Mouse (Mus musculus) embryonic facial prominence, embryonic 11.5 days (tissue): ENCODE results near the gene Fry. TPM values are rescaled to one million over a fixed set of nuclear protein-coding genes. Genes with fewer than 3 reads are reported as not detected.

Experiments
- ATAC-seq: fragments of 200-750 bp; cut with Nextera tagmentation; replicated peaks from 2 replicates; pipeline ENCODE4 v1.8.0; 2017; ENCODE audit warnings: low read depth; ENCODE audit not compliant: insufficient number of reproducible peaks, low FRiP score, low TSS enrichment
- DNase-seq: peaks from one replicate; pipeline ENCODE4 v3.0.0-alpha.2; 2015; ENCODE audit warnings: low spot score
- H3K27ac ChIP-seq: fragments of 300-500 bp; sonication (generic); replicated peaks from 2 replicates; pipeline ENCODE4 v1.5.1; 2014; ENCODE audit warnings: mild to moderate bottlenecking, low read depth, low read length, control low read depth
- H3K27me3 ChIP-seq: fragments of 300-500 bp; sonication (generic); 2 replicates; pipeline ENCODE4 v1.6.1; 2014; ENCODE audit warnings: mild to moderate bottlenecking, low read length, moderate library complexity, mixed read lengths; ENCODE audit not compliant: control insufficient read depth, insufficient read depth
- H3K36me3 ChIP-seq: fragments of 300-500 bp; sonication (generic); replicated peaks from 2 replicates; pipeline ENCODE4 v1.6.1; 2014; ENCODE audit warnings: low read depth, mild to moderate bottlenecking, low read length, moderate library complexity, mixed read lengths; ENCODE audit not compliant: control insufficient read depth, insufficient read depth
- H3K4me1 ChIP-seq: fragments of 300-500 bp; sonication (generic); 2 replicates; pipeline ENCODE4 v1.6.1; 2014; ENCODE audit warnings: low read length, mixed read lengths; ENCODE audit not compliant: control insufficient read depth, insufficient read depth
- H3K4me2 ChIP-seq: fragments of 300-500 bp; sonication (generic); 2 replicates; pipeline ENCODE4 v1.6.1; 2014; ENCODE audit warnings: low read depth, mild to moderate bottlenecking, control low read depth, low read length, moderate library complexity
- H3K4me3 ChIP-seq: fragments of 300-500 bp; sonication (generic); 2 replicates; pipeline ENCODE4 v1.5.1; 2014; ENCODE audit warnings: low read depth, low read length, control low read depth
- H3K9ac ChIP-seq: fragments of 300-500 bp; sonication (generic); replicated peaks from 2 replicates; pipeline ENCODE4 v1.6.1; 2014; ENCODE audit warnings: mild to moderate bottlenecking, control low read depth, low read length
- H3K9me3 ChIP-seq: fragments of 300-500 bp; sonication (generic); replicated peaks from 2 replicates; pipeline ENCODE4 v1.6.1; 2016; ENCODE audit warnings: mild to moderate bottlenecking, low read length, inconsistent platforms, mixed read lengths; ENCODE audit not compliant: control insufficient read depth
- WGBS: fragments of 180-500 bp; shearing (Covaris S2); extraction: QIAGEN DNeasy Blood & Tissue Kit; methylation state at CpG from one replicate; pipeline ENCODE4 v1.1.7; 2014; 5-methylcytosine and 5-hydroxymethylcytosine counted together
- polyA plus RNA-seq: library from polyadenylated mRNA; unstranded; fragments of >200 nt; fragmentation: Nextera tagmentation; extraction: Ambion mirVana; gene quantifications from 2 replicates; pipeline ENCODE4 v1.2.1, GENCODE M21; 2014

Gene Fry
- polyA plus RNA-seq, 1 experiment from 2014 or later, result 8.2 TPM

GRCm38 (mm10) chr5:150302996-150303395 is 184.6 kb downstream of the Fry start:
- DNase-seq, result no peak
- 72% methylated on average over 5 of the region's 5 CpGs for WGBS
- ATAC-seq, result no peak
- Histone ChIP-seq H3K36me3 (no peaks in the 10 kb centered on the region), H3K9ac (no peak overlapping the region), H3K4me3 (no peak overlapping the region), H3K27ac (no peak overlapping the region), H3K9me3 (no peaks in the 10 kb centered on the region), H3K27me3 (no peaks in the 10 kb centered on the region), H3K4me2 (no peak overlapping the region), H3K4me1 (no peaks in the 10 kb centered on the region)

GRCm38 (mm10) chr5:150306497-150306896 is 188.1 kb downstream of the Fry start:
- no peak for DNase-seq
- no peaks in the 10 kb centered on the region for H3K27me3 ChIP-seq
- 89% methylated on average over 5 of the region's 5 CpGs for WGBS

GRCm38 (mm10) chr5:150313229-150313628 is 194.8 kb downstream of the Fry start:
- H3K9ac ChIP-seq, result no peak overlapping the region
- ATAC-seq, result no peak
- no peak overlapping the region for H3K4me3 ChIP-seq
- H3K4me2 ChIP-seq, result no peak overlapping the region
- WGBS, result 73% methylated on average over 2 of the region's 2 CpGs
- no peaks in the 10 kb centered on the region for H3K36me3 ChIP-seq
- H3K9me3 ChIP-seq, result no peaks in the 10 kb centered on the region
- no peak for DNase-seq
- H3K4me1 ChIP-seq, result no peaks in the 10 kb centered on the region
- H3K27me3 ChIP-seq, result no peaks in the 10 kb centered on the region
- H3K27ac ChIP-seq, result no peak overlapping the region

More at GRCm38 (mm10) chr5:150306497-150306896, 188.1 kb downstream of the Fry start:
- no peak overlapping the region for H3K27ac ChIP-seq
- no peak overlapping the region for H3K4me3 ChIP-seq
- ATAC-seq, result no peak
- no peaks in the 10 kb centered on the region for H3K4me1 ChIP-seq
- H3K4me2 ChIP-seq, result no peak overlapping the region
- H3K9me3 ChIP-seq, result no peaks in the 10 kb centered on the region
- H3K9ac ChIP-seq, result no peak overlapping the region
- H3K36me3 ChIP-seq, result no peaks in the 10 kb centered on the region

GRCm38 (mm10) chr5:150314582-150314981 is 196.1 kb downstream of the Fry start:
- Histone ChIP-seq H3K4me2 (no peak overlapping the region), H3K9ac (no peak overlapping the region), H3K9me3 (no peaks in the 10 kb centered on the region), H3K36me3 (no peaks in the 10 kb centered on the region), H3K4me1 (no peaks in the 10 kb centered on the region), H3K27ac (no peak overlapping the region), H3K27me3 (no peaks in the 10 kb centered on the region), H3K4me3 (no peak overlapping the region)
- ATAC-seq (no peak), DNase-seq (no peak)
- 96% methylated on average over 6 of the region's 6 CpGs for WGBS

GRCm38 (mm10) chr5:150325411-150325810 is 207.0 kb downstream of the Fry start:
- H3K36me3 ChIP-seq, result no peaks in the 10 kb centered on the region
- H3K4me3 ChIP-seq, result no peak overlapping the region
- H3K9ac ChIP-seq, result no peak overlapping the region
- no peaks in the 10 kb centered on the region for H3K4me1 ChIP-seq
- WGBS, result 66% methylated on average over 5 of the region's 5 CpGs
- no peaks in the 10 kb centered on the region for H3K27me3 ChIP-seq
- no peak for ATAC-seq
- no peak for DNase-seq
- no peaks in the 10 kb centered on the region for H3K9me3 ChIP-seq
- H3K4me2 ChIP-seq, result no peak overlapping the region
- no peak overlapping the region for H3K27ac ChIP-seq

GRCm38 (mm10) chr5:150328686-150329085 is 210.2 kb downstream of the Fry start:
- Histone ChIP-seq H3K27ac (no peak overlapping the region), H3K36me3 (no peaks in the 10 kb centered on the region), H3K9ac (no peak overlapping the region), H3K27me3 (no peaks in the 10 kb centered on the region), H3K4me3 (no peak overlapping the region), H3K4me2 (no peak overlapping the region), H3K9me3 (no peaks in the 10 kb centered on the region), H3K4me1 (no peaks in the 10 kb centered on the region)
- ATAC-seq (no peak), DNase-seq (no peak)
- WGBS, result 87% methylated on average over 6 of the region's 6 CpGs

- no peaks in the 10 kb centered on the region for H3K4me1 ChIP-seq
- WGBS, result 91% methylated on average over 2 of the region's 2 CpGs
- H3K9ac ChIP-seq, result no peak overlapping the region
- ATAC-seq (no peak), DNase-seq (no peak)
- no peaks in the 10 kb centered on the region for H3K9me3 ChIP-seq
- no peak overlapping the region for H3K27ac ChIP-seq
- no peaks in the 10 kb centered on the region for H3K36me3 ChIP-seq
- no peak overlapping the region for H3K4me3 ChIP-seq
- H3K4me2 ChIP-seq, result no peak overlapping the region
- H3K27me3 ChIP-seq, result no peaks in the 10 kb centered on the region
Measured at GRCm38 (mm10) chr5:150331821-150332220, 213.4 kb downstream of the Fry start.

- H3K9me3 ChIP-seq, result no peaks in the 10 kb centered on the region
- 66% methylated on average over 5 of the region's 5 CpGs for WGBS
- no peak overlapping the region for H3K9ac ChIP-seq
- DNase-seq (no peak), ATAC-seq (no peak)
- H3K4me2 ChIP-seq, result no peak overlapping the region
- no peak overlapping the region for H3K27ac ChIP-seq
- H3K4me3 ChIP-seq, result no peak overlapping the region
- no peaks in the 10 kb centered on the region for H3K4me1 ChIP-seq
- H3K27me3 ChIP-seq, result no peaks in the 10 kb centered on the region
- H3K36me3 ChIP-seq, result no peaks in the 10 kb centered on the region
Measured at GRCm38 (mm10) chr5:150332810-150333209, 214.4 kb downstream of the Fry start.
